In the genomic region with DNA sequence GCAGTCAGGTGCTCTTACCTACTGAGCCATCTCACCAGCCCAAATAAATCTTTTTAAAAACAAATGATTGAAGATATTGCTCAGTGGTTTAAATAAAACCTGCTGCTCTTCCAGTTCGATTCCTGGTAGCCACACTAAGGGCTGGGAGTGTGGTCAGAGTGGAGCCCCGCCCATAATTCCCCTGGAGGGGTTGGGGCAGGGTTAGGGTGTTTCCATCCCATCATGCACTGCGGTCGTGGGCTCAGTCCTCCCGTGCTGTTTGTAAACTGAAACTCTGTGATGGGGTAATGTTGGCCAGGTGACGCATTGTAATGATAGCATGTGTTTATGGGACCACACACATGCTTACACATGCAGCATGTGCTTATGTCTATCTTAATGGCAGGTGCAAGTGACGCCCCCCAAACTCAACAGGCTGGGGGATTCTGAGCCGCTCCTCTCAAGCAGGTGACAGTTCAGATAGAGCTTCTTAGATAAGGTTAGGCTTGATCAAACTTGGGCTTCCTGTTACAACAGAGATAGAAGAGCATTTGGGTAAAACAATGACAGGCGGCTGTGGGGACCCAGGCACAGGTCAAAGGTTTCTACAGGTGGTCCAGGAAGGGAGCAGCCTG, we compare ENCODE assay signal across 10 mouse cellular contexts. TPM values are rescaled to one million over a fixed set of nuclear protein-coding genes. Genes with fewer than 3 reads are reported as not detected.
DNase-seq lines count a peak whose midpoint lies in the region; ATAC-seq and TF ChIP-seq lines count a peak whose summit lies in the region.
"Had no signal": no experiment of that assay in that cellular context is flagged by ENCODE, and none has a peak within 500 bp of the region (broad histone marks: within the 10 kb centered on the region; RNA-seq: fewer than 3 reads in every experiment).

No protein-coding gene starts in this region.

- no peaks in the 10 kb centered on the region for H3K9me3 ChIP-seq in CH12.LX (replicated peaks; ENCODE audit: low read length)
- H3K9me3 ChIP-seq: midbrain, embryonic 13.5 days had no signal

- in situ Hi-C loops in CH12.LX (cut with MboI; ENCODE audit: low pct_ligation_motif_present, low pct_unique_long_range_greater_than_20kb, low sequenced_read_pairs) = loop anchor here (10.0 kb wide), 1 partner anchor 157 kb away; no protein-coding TSS in a partner anchor

- H3K79me2 ChIP-seq in CH12.LX (replicated peaks; ENCODE audit: control insufficient read depth, extremely low read depth, insufficient read depth, poor library complexity, severe bottlenecking) = no peaks in the 10 kb centered on the region

- H3K4me3 ChIP-seq in CH12.LX (replicated peaks in 1 of 3; ENCODE audit: low read depth in 2 of 3, low read length in 2 of 3, poor library complexity in 1 of 3) = peak overlapping the region in 2 of 3 experiments; percentile 15 to 32
- H3K4me3 ChIP-seq: midbrain, embryonic 13.5 days had no signal

- peak overlapping the region; percentile 2; the same call in 1 of the 2 replicates for H3K9ac ChIP-seq in CH12.LX (ENCODE audit: insufficient read depth, low read depth)
- H3K9ac ChIP-seq: midbrain, embryonic 13.5 days had no signal

- H3K27me3 ChIP-seq in CH12.LX (replicated peaks) = no peaks in the 10 kb centered on the region

- peaks cover 13 to 49% of the 10 kb centered on the region in 2 experiments for H3K4me1 ChIP-seq in CH12.LX (ENCODE audit: control insufficient read depth in 1 of 2, insufficient read depth in 2 of 2)

- dilution Hi-C loops in CH12.LX (cut with MboI; ENCODE audit: extremely low pct_ligation_motif_present, extremely low pct_unique_long_range_greater_than_20kb, low sequenced_read_pairs) = no loop called here

- ATAC-seq in erythroid progenitor cell, adult 5-6 weeks (replicated peaks; ENCODE audit: low FRiP score, poor library complexity, severe bottlenecking) = peak; percentile 53
- ATAC-seq: midbrain, embryonic 13.5 days had no signal

- TF ChIP-seq RAD21 in CH12.LX (IDR thresholded peaks at IDR 0.05; ENCODE audit: low read depth, low read length) = no peak

- TF ChIP-seq EP300 in CH12.LX (IDR thresholded peaks at IDR 0.05; ENCODE audit: low read length) = peak; percentile 22; the same call in 1 of the 2 replicates

- H3K36me3 ChIP-seq in CH12.LX (replicated peaks in 1 of 2; ENCODE audit: control insufficient read depth in 1 of 2, insufficient read depth in 1 of 2, low read length in 1 of 2) = peaks cover 16 to 21% of the 10 kb centered on the region in 2 experiments

- H3K27ac ChIP-seq in CH12.LX (ENCODE audit: insufficient read depth, low read depth) = no peak overlapping the region
- H3K27ac ChIP-seq: midbrain, embryonic 13.5 days had no signal

- TF ChIP-seq POLR2A in CH12.LX (IDR thresholded peaks at IDR 0.05; ENCODE audit: low read depth, low read length) = peak; percentile 56

- DNase-seq in cerebellum, adult 9-10 months = peak; percentile 51
- no peak for DNase-seq in cerebellum, adult 11 months
- DNase-seq in CH12.LX (ENCODE audit: extremely low read depth) = peak; percentile 75
- DNase-seq in naive thymus-derived CD4-positive, alpha-beta T cell, adult 2 months (ENCODE audit: low read depth) = peak; percentile 80
- DNase-seq in left cerebral cortex, adult 18-20 months (ENCODE audit: low spot score in 2 of 2) = no peak
- no peak for DNase-seq in frontal cortex, postnatal 10 days (ENCODE audit: low spot score in 2 of 2)
- DNase-seq in urinary bladder, adult 2 months (ENCODE audit: low spot score) = no peak
- DNase-seq: cerebellum, postnatal 14 days had no signal

- TF ChIP-seq CTCF in CH12.LX (conservative IDR thresholded peaks at IDR 0.05 in 1 of 2, IDR thresholded peaks at IDR 0.05 in 1 of 2; ENCODE audit: low read depth in 2 of 2, low read length in 2 of 2) = no peak

- H3K4me2 ChIP-seq in CH12.LX (ENCODE audit: insufficient read depth, low read depth, poor library complexity, severe bottlenecking) = peak overlapping the region; percentile 54

TF ChIP-seq in CH12.LX, 34 proteins besides CTCF, POLR2A, EP300 and RAD21:
- TF ChIP-seq NELFE (IDR thresholded peaks at IDR 0.05; ENCODE audit: low read depth, low read length) (peak; percentile 40; the same call in 1 of the 2 replicates), SIN3A (IDR thresholded peaks at IDR 0.05; ENCODE audit: low read length) (peak; percentile 62), MAX (IDR thresholded peaks at IDR 0.05; ENCODE audit: low read length) (peak; percentile 83), JUND (conservative IDR thresholded peaks at IDR 0.05; ENCODE audit: low read depth, low read length) (no peak), MEF2A (IDR thresholded peaks at IDR 0.05; ENCODE audit: borderline replicate concordance, low read depth, low read length) (0 out of 2 replicates have a peak, but pooled peaks have one; percentile 28), TCF12 (IDR thresholded peaks at IDR 0.05; ENCODE audit: low read depth, low read length) (0 out of 2 replicates have a peak, but pooled peaks have one; percentile 41), MAZ (IDR thresholded peaks at IDR 0.05; ENCODE audit: low read depth, low read length) (peak; percentile 82; the same call in 1 of the 2 replicates), MYC (IDR thresholded peaks at IDR 0.05; ENCODE audit: low read depth, low read length) (0 out of 2 replicates have a peak, but pooled peaks have one; percentile 10), IRF4 (IDR thresholded peaks at IDR 0.05; ENCODE audit: low read depth, low read length) (no peak), USF1 (IDR thresholded peaks at IDR 0.05; ENCODE audit: low read depth, low read length) (no peak), BHLHE40 (IDR thresholded peaks at IDR 0.05; ENCODE audit: low read depth, low read length) (peak; percentile 71), USF2 (conservative IDR thresholded peaks at IDR 0.05; ENCODE audit: low read depth, low read length) (no peak), MXI1 (IDR thresholded peaks at IDR 0.05; ENCODE audit: low read depth, low read length) (peak; percentile 59; the same call in 1 of the 2 replicates), HCFC1 (IDR thresholded peaks at IDR 0.05; ENCODE audit: low read depth, low read length) (peak; percentile 28; the same call in 1 of the 2 replicates), ZKSCAN1 (IDR thresholded peaks at IDR 0.05; ENCODE audit: borderline replicate concordance, low read depth, low read length) (0 out of 2 replicates have a peak, but pooled peaks have one; percentile 34), KAT2A (IDR thresholded peaks at IDR 0.05; ENCODE audit: insufficient replicate concordance, low read length) (no peak), TBP (conservative IDR thresholded peaks at IDR 0.05; ENCODE audit: low read depth, low read length) (0 out of 2 replicates have a peak, but pooled peaks have one; percentile 39)

RNA-seq across cellular contexts. Expression of gene Hmg20b, which starts 1.5 kb away (rescaled TPM):
- total RNA-seq in CH12.LX (2012; rRNA removed) (17.0 and 18.7 TPM in 2 replicates), CH12.LX (2014; rRNA removed) (7.4 and 7.9 TPM in 2 replicates)
- polyA plus RNA-seq in CH12.LX (2012; ENCODE audit: insufficient read length, low read depth) = 37.3 and 39.6 TPM in 2 replicates
- total RNA-seq in erythroid progenitor cell, adult 5-6 weeks (2015; ENCODE audit: low replicate concordance) = 49.9 and 58.7 TPM in 2 replicates
- 18.1 and 24.4 TPM in 2 replicates for total RNA-seq in erythroid progenitor cell, adult 5-6 weeks (2017; ENCODE audit: low replicate concordance)
- 10 to 100 TPM; 28.9 to 30.5 TPM for total RNA-seq in left cerebral cortex, adult 18-20 months (2021)
- polyA plus RNA-seq in urinary bladder, adult 2 months (2012; rRNA removed) = 82.9 and 91.7 TPM in 2 replicates

RNA-seq across cellular contexts. Expression of gene Mfsd12, which starts 5.5 kb away (rescaled TPM):
- 9.5 and 12.9 TPM in 2 replicates for total RNA-seq in CH12.LX (2012; rRNA removed)
- total RNA-seq in CH12.LX (2014; rRNA removed) = 4.0 and 5.2 TPM in 2 replicates
- polyA plus RNA-seq in CH12.LX (2012; ENCODE audit: insufficient read length, low read depth) = 7.4 and 8.7 TPM in 2 replicates
- 15.9 and 18.7 TPM in 2 replicates for total RNA-seq in erythroid progenitor cell, adult 5-6 weeks (2015; ENCODE audit: low replicate concordance)
- total RNA-seq in erythroid progenitor cell, adult 5-6 weeks (2017; ENCODE audit: low replicate concordance) = 29.7 and 33.0 TPM in 2 replicates
- total RNA-seq in left cerebral cortex, adult 18-20 months (2021) = 10 to 100 TPM; 38.1 to 42.0 TPM
- 12.1 and 12.4 TPM in 2 replicates for polyA plus RNA-seq in urinary bladder, adult 2 months (2012; rRNA removed)

RNA-seq across cellular contexts. Expression of gene Gipc3, which starts 8.7 kb away (rescaled TPM):
- total RNA-seq in CH12.LX (2012; rRNA removed) (0.04 and 0.08 TPM in 2 replicates), CH12.LX (2014; rRNA removed) (not detected in 2 replicates)
- 0.09 TPM in 1 of 2 replicates, not detected in the other for polyA plus RNA-seq in CH12.LX (2012; ENCODE audit: insufficient read length, low read depth)
- not detected in 2 replicates for total RNA-seq in erythroid progenitor cell, adult 5-6 weeks (2015; ENCODE audit: low replicate concordance)
- total RNA-seq in erythroid progenitor cell, adult 5-6 weeks (2017; ENCODE audit: low replicate concordance) = not detected in 2 replicates
- 1 to 10 TPM; 2.5 to 3.6 TPM for total RNA-seq in left cerebral cortex, adult 18-20 months (2021)
- 3.2 and 6.5 TPM in 2 replicates for polyA plus RNA-seq in urinary bladder, adult 2 months (2012; rRNA removed)
- polyA plus RNA-seq: midbrain, embryonic 13.5 days had no signal

RNA-seq across cellular contexts. Expression of gene 4930404N11Rik, which starts 13.8 kb away (rescaled TPM):
- 5.2 and 7.2 TPM in 2 replicates for total RNA-seq in CH12.LX (2012; rRNA removed)
- 0.23 TPM in 1 of 2 replicates, not detected in the other for total RNA-seq in CH12.LX (2014; rRNA removed)
- polyA plus RNA-seq in CH12.LX (2012; ENCODE audit: insufficient read length, low read depth) = 2.2 and 2.7 TPM in 2 replicates
- 5.4 and 15.1 TPM in 2 replicates for total RNA-seq in erythroid progenitor cell, adult 5-6 weeks (2015; ENCODE audit: low replicate concordance)
- 12.3 and 14.8 TPM in 2 replicates for total RNA-seq in erythroid progenitor cell, adult 5-6 weeks (2017; ENCODE audit: low replicate concordance)
- 1 to 10 TPM; 1.2 to 1.3 TPM for total RNA-seq in left cerebral cortex, adult 18-20 months (2021)
- polyA plus RNA-seq in urinary bladder, adult 2 months (2012; rRNA removed) = 1.9 and 2.1 TPM in 2 replicates

RNA-seq across cellular contexts. Expression of gene Tbxa2r, which starts 23.3 kb away (rescaled TPM):
- total RNA-seq in CH12.LX (2012; rRNA removed) (0.13 and 0.21 TPM in 2 replicates), CH12.LX (2014; rRNA removed) (0.12 TPM in 1 of 2 replicates, not detected in the other)
- 0.23 and 0.30 TPM in 2 replicates for polyA plus RNA-seq in CH12.LX (2012; ENCODE audit: insufficient read length, low read depth)
- not detected in 2 replicates for total RNA-seq in erythroid progenitor cell, adult 5-6 weeks (2015; ENCODE audit: low replicate concordance)
- total RNA-seq in erythroid progenitor cell, adult 5-6 weeks (2017; ENCODE audit: low replicate concordance) = 0.90 TPM in 1 of 2 replicates, not detected in the other
- total RNA-seq in left cerebral cortex, adult 18-20 months (2021) = 1 to 10 TPM; 1.1 to 1.5 TPM
- 9.3 and 11.6 TPM in 2 replicates for polyA plus RNA-seq in urinary bladder, adult 2 months (2012; rRNA removed)

Comparison
In these comparisons a context has a peak if more than half of its experiments do, and no peak if none do; other contexts are left out.
1. DNase-seq: peak in cerebellum, adult 9-10 months (single experiment), CH12.LX (single experiment) and naive thymus-derived CD4-positive, alpha-beta T cell, adult 2 months (single experiment); none in cerebellum, adult 11 months (single experiment), left cerebral cortex, adult 18-20 months (0 of 2), frontal cortex, postnatal 10 days (0 of 2) and urinary bladder, adult 2 months (single experiment).